Mouse (Mus musculus) hindlimb bud, embryonic 11.5 days (tissue): ENCODE results near the gene Zeb2.

ENCODE experiments used
- DNase-seq: peaks from one replicate; pipeline ENCODE4 v3.0.0-alpha.2; 2012; ENCODE audit warnings: low read depth, low spot score; ENCODE audit errors: extremely low spot score

The Zeb2 gene

DNA sequence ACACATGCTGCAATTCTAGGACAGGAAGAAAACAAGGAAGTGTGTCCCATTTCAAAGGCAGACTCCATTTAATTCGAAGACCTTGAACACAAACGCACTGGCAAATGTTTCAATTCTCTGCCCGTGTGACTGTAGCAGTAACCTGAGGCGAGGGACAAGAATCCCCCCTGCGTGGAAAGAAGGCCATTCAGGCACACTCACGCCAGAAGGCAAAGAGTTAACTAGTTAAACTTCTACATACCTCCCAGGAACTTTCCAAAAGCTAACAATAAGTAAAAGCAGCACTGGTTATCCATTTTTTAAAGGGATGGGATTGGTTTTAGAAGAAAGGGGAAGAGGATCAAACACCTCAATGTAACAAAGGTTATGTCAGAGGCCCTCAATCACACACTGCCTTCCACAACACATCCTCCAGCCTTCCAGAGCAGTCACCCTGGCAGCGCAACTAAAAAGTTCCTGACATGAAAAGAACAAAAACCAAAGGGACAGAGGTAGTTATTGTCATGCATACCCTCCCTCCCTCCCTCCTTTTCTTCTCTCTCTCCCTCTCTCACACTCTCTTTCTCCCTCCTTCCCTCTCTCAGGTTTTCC is 53.8 kb downstream of the Zeb2 start:
- no peak for DNase-seq

DNA sequence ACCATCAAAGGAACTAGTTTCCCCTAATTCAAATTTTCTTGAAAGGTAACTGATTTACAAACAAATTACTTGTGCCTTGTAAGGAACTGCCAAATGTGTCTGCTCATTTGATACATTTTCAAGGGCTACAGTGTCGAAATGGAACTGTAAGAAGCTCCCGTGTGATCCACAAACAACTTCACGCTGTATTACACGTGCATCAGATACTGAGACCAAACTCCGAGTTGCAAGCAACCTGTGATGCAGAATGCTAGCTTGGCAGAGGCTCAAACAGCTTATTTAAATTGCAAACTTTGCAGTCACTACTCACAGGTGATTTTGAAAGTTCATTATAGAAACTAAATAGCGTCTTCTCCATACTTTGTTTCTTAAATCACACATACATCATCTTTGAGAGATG is 55.1 kb downstream of the Zeb2 start:
- no peak for DNase-seq

DNA sequence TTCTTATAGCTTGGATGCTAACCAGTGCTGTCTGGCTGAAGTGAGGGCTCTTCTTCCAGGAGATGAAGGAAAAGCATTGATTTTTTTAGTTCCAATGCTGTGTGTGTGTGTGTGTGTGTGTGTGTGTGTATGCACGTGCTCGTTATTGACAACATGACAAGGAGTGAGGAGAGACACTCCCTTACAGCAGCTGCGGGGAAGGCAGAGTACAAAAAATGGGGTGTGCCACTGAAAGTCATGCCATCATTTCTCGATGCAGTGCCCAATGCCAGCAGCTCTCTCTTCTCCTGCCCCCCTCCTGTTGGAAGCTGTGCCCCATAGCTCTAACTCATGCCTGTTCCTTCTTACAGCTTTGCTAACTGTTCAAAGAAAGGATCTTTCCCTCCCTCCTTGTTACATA is 56.4 kb downstream of the Zeb2 start:
- DNase-seq, result no peak

DNA sequence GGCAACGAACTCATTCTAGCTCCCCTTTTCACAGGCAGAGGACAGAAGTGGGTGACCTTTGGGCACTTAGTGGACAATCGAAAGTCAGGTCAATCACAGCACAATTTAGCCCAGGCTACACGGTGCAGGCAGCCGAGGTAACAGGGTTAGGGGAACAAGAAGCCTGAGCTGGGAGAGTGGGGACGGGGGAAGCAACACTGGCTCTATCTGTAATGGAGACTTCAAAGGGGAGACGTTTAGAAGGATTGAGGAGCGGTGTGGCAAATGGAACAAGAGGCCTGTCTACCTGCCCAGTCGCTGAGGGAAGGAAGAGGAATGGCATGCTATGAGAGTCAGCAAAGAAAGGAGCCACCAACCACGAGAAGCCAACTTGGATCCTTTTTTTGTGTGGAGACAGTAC is 57.0 kb downstream of the Zeb2 start:
- no peak for DNase-seq

DNA sequence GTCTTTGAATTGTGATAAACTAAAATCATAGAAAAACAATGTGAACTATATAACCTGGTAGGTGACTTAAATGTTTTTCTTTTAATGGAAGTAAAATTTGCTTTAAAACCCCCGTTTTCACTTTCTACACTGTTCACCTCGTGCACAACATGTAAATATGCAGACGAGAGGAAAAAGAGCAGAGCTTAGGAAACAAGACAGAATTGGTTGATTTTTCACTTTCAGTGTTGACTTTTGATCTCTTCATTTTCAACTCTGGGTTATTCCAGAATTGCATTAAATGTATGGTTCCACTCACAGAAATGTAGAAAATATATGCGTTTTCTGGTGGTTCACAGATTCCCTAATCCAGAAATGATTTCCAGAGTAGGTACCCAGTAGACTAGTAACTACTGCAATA is 57.6 kb downstream of the Zeb2 start:
- DNase-seq, result no peak

DNA sequence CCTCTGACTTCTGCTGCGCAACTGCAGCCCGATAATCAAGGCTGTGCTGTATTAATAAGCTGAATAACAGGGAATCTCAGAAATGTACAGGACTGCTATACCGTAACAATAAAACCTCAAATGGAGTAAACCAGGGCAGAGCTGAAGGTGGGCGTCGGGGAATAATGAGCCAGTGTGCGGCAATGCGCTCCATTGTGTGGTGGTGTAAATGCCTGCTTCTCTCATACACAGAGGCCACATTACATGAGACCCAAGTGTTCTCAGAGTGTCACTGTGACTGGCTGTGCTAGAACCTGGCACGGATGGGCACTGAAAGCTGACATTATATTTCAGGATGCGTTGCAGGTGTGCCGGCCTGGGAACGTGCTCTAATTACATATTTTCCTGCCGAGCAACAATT is 58.2 kb downstream of the Zeb2 start:
- no peak for DNase-seq

DNA sequence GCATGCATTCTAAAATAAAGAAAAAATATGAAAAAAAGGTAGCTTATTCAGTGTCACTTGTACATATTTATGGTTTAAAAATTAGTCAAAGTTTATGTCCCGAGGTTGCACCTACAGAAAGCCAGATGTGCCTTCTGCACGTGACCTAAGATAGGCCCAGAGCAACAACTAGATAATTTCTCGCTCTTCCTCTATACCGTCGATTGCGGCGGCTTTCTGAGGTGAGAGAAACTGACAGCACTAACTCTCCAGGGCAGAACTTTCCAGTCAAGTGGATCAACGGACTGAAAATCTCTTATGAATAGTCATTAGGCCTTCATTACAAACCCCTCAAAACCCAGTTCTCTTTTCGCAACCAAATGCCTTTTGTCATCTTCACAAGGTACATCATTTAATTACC is 59.0 kb downstream of the Zeb2 start:
- no peak for DNase-seq

DNA sequence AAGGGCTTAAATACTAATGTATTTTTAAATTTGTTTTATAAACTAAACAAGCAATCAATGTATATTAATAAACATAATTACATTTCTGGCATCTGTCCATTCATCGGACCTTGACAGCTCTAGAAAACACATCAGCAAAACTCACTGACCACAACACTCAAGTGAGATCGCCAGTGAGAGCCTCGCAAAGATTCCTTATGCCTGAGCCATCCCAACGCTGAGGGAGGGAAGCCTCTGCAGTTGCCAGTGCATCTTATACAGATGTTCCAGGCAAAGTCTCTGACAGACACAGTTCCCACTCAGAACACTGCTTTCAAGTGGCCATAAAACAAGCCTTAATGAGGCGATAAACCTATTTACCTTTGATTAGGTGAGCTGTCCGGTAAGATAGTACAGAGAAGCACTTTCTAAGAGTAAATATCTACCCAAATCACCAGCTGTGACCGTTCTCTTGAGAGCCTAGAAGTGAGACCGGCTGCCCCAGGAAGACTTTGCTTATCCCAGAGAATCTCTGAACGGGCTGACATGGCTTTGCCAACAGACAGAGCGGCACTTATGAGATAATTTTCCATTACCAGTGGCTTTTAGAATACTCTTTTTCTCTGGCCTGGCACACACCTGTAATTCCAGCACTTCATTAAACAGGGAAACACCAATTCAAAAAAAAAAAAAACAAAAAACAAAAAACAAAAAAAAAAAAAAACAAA is 60.2 kb downstream of the Zeb2 start:
- no peak for DNase-seq

DNA sequence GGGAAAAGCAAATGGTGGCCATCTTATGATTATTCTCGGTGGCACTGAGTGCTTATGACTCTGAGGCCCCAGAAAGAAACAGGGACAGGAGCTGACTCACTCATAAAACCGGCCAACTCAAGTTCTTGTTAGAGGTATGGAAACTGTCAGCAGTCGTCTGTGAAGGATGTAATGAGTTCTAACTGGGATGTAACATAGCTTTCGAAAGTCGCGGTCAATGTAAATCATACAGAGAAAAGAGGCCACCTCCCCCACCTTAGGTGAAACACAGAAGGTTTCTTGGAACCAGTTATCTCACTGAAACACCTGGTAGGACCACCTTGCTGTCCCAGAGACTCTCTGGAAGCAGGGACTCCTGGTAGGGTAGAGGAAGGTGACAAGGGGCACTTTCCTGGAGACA is 61.3 kb downstream of the Zeb2 start:
- DNase-seq, result no peak

DNA sequence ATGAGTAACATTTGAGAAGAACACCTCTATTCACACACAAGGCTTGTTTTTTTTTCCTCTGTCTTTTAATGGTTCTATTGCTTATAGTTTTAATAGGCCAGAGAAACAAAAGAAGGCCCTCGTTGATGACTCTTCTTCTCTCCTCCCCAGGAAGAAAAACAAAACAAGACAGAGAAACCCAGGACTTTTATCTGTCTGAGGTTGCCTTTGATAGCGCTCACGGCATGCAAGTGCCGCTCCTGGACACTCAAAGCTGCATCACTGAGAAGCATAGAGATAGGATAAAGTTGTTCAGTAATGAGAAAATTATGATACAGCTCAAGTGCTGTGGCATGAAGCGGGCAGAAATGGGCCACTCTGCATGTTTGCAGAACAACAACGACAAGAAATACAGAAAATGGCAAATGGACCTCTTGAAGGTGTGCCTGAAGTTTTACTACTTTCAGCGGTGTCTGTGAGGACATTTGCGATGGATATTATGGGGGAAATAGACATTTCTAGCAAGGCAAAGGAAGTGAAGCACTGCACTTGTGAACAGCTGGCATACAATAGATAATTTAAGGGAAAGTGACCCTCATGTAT is 62.1 kb downstream of the Zeb2 start:
- no peak for DNase-seq

DNA sequence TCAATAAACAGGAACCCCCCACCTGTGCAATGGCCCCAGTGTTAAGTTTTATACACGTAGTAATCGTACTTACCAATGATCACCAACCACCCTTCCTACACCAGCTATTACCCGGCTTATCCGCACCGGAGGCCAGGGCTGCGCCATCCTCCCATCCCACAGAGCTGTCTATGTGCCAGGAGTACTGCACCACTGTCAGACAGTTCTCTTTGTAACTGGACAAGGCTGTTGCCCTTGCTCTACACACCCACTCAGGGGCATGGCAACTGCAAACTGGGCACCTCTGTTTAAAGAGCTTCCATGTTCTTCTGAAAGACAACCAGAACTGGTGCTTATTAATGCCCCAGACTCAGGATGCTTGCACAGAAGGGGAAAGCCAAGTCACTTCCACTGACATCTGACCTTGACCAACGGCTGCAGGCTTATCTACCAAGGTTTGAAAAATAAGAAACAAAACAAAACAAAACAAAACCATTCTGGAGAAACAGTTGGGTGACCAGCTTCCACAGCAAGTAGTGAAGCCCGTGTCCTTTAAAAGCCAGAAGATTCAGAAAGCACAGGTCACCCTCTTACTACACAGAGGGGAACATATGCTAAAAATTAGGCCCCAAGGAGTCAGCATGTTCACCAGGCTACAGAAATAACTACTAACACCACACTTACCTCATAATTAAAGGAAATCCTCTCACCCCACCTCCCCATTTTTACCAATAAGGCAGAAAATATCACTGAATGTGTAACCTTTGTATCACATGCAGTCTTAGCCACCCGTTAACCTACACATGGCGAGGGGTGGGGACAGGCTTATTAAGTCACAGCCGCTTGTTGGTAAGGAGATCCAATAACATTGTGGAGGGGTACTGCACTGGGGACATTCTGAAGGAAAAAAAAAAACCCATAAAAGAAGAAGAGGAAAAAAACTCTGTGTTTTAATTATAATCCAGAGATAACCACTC is 62.8 kb downstream of the Zeb2 start:
- no peak for DNase-seq

DNA sequence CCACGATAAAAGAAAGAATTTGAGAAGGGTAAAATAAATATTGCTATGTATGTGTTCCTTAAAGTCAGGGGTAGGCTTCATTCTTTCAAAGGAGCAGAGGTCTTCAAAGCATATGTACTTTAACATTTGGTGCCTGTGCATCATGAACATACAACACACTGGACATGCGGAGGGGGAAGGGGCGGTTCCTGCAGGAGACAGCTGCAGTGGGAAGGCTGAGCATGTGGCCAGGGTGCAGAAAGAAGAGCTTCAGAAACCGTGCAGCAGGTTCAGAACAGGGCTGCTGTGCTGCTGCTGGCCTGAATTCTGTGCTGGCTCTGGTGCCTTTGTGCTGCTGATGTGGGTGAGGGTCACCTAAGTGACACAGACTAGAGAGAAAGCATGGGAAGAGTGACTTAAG is 64.6 kb downstream of the Zeb2 start:
- DNase-seq, result no peak

DNA sequence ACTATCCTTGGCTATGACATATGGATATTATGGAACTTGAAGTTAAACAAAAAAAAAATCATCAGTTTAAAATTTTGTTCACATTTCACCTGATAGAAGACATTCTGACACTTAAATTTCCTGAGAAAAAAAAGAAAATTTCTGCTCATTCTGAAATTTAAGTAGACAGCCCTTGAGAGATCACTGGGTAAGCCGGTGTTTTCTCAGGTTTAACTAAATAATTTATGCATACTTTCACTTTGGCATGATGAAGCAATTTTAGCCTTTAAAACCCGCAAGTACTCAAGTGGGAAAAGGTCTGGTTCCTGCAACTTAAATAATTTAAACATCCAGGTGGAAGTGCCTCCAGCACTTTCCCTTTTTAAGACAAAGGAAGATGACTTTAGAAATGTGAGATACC is 65.9 kb downstream of the Zeb2 start:
- DNase-seq, result no peak

DNA sequence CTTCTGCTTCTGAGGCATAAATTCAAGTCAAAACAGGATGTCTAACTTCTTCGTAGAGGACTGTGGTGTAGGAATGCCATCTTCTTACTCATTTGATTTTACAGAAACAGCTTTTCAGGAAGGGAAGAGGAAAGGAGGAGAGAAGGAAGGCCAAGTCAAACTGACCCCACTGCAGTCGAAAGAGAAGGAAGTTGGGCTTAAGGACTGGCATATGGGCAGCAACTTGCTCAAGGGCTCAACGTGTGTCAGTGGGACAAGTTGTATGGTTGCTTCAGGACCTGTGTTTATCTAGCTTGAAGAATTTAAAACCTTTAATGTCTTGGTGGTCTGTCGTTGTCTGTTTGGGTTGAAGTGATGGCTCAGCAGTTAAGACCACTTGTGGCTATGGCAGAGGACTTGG is 67.3 kb downstream of the Zeb2 start:
- DNase-seq, result no peak

DNA sequence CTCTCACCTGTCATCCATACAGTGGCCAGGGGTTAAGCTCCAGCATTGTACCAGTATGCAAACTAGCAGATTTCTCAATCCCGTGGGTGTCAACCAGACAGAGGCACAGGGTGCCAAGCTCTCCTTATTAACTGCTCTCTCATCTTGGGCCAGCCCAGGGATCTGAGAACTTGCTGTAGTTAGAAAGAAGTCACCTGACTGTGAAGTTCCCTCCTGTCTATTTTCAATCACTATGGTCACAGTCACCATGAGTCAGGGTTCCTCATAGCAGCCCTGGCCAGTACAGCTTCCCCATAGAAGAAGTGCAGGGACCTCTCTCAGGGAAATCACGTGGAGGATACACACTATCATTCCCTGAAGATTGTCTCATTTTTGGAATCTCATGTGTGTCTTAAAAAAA is 67.9 kb downstream of the Zeb2 start:
- DNase-seq, result no peak

DNA sequence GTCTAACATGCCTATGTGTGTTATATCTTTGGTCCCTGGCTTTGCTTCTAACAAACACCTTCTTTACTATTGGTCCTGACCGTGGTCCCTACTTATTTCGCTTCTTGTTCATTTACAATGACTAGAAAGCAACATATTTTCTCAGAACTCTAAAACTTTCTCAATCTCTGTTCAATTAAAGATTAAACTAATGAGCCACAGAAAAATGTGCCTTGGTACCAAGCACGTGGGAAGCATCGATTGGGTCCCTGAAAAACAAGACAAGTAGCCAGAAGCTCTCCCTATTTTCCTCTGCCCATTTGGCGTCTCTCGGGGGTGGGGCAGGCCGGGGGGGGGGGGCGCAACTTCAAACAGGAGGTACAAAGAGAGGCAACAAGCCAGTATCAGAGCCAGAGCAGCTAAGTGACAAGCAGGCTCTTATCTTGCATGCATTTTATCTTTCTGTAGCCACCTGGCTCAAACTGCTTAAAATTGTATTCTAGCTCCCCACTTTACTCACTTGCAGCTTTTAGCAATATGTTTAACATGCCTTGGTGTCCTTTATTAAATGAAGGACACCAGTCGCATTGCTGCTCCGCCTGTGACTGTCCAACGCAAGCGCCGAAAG is 76.4 kb downstream of the Zeb2 start:
- DNase-seq, result no peak

DNA sequence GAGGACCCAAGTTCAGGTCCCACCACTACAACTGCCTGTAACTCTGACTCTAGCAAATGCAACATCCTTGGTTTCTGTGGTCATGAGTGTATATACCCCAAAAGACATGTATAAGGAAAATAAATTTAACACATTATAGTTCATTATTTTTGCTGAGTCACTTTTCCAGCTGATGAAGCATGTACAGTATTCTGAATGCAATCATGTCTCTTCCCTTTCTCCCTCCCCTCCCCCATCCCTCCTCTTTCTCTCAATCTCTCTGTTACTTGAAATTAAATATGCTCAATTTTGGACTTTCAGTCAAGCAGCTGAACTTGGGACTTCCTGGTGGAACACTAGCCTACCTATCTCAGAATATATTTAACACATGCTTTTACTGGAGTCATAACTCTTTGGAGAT is 77.7 kb downstream of the Zeb2 start:
- DNase-seq, result no peak

DNA sequence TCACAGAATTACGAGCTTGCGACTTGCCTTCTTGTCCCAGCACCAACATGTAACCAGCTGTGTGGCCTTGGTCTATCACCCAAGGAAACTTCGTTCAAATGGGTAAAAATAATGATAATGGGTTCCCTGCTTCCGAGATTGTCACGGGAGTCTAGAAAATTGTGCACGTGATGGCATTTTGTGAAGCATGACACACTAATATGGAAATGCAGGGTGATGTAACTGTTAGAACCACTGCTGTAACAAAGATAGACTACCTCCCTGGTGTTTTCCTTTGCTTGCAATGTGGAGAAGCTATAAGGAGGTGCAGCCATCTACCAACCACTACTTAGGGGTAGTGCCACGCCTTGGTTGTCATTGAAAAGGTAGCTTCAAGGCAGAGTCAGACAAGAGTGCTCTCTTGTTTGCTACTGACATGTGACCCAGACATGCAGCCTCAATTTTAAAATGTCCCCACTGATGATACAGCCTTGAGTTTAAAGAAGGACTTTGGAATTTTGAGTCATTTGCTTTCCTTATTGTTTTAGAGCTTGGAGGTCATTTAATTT is 89.0 kb downstream of the Zeb2 start:
- DNase-seq, result no peak

DNA sequence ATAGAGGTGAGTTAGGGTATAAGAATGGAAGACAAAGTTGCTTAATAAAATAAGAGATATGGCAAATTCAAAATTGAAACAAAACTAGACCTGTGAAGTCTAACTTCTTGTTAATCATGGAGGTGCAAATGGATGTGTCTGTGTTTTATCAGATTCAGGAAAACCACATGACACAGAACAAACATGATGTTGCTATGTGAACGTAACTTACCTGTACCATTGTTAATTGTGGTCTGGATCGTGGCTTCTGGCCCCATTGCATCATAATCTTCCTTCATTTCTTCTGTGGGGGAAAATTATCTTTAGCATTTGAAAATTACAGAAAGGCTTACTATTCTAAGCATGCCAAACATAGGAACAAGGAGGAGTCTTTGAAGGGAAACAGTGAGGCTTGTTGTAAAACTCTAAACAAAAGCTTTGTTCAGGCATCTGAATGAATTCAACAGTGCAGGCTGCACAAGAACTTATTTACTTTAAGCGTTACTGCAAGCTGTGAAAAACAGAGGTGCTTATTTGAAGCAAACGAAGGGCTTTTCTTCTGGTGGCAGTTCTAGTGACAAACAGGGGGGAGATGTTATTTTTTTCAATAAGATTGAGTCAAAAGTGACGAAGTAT is 99.9 kb downstream of the Zeb2 start:
- no peak for DNase-seq

DNA sequence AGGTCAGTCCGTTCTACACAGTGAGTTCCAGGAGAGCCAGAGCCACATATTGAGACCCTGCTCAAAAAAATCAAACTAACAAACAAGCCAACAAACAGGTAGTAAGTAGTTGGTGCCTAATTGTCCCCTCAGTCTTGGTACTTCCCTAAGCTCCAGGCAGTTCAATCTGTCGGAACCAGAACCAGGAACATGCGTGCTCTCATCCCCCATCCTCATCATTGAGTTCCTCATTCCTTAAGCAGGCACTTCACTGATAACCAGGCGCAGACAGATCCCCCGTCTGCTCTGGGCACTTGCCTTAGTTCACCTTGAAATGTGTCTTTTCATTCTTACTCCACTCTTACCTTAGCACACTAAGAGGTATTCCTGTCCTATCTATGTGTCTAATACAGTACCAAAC is 103.9 kb downstream of the Zeb2 start:
- DNase-seq, result no peak

DNA sequence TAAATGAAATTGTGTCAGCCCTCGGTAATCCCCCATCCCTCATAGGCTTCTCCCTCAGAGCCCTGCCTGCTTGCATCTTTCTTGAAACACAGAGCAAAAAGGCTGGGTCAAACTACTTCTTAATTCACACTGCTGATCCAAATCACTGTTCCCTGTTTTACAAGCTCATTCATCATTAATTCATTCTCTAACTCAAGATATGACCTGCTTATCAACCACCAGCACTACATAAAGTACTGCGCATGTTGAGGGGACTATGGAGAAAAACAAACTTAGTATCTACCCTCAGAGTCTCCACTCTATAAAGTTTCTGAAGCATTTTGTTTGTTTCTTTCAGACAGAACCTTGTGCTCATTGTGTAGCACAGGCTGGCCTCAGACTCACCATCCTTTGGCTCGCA is 104.5 kb downstream of the Zeb2 start:
- no peak for DNase-seq
